Mouse (Mus musculus) heart, adult 2 months (tissue): Measurements from ENCODE around the gene Nfic.
A peak's percentile ranks its signal among the peaks of the same experiment; 100 is the strongest.

Source experiments
- CTCF ChIP-seq: fragments of 200-600 bp; IDR thresholded peaks from 2 replicates; pipeline ENCODE4 v1.8.1; 2022; ENCODE audit warnings: antibody characterized with exemption, mild to moderate bottlenecking, moderate library complexity
- EP300 ChIP-seq: fragments of 200-500 bp; IDR thresholded peaks from 2 replicates; pipeline ENCODE4 v1.6.1; 2011; ENCODE audit warnings: low read depth, low read length, control low read depth; ENCODE audit not compliant: insufficient read depth
- POLR2A ChIP-seq: fragments of 200-500 bp; IDR thresholded peaks from 2 replicates; pipeline ENCODE4 v1.6.1; 2011; ENCODE audit warnings: mild to moderate bottlenecking, low read depth, low read length, control low read depth; ENCODE audit not compliant: insufficient read depth

DNA sequence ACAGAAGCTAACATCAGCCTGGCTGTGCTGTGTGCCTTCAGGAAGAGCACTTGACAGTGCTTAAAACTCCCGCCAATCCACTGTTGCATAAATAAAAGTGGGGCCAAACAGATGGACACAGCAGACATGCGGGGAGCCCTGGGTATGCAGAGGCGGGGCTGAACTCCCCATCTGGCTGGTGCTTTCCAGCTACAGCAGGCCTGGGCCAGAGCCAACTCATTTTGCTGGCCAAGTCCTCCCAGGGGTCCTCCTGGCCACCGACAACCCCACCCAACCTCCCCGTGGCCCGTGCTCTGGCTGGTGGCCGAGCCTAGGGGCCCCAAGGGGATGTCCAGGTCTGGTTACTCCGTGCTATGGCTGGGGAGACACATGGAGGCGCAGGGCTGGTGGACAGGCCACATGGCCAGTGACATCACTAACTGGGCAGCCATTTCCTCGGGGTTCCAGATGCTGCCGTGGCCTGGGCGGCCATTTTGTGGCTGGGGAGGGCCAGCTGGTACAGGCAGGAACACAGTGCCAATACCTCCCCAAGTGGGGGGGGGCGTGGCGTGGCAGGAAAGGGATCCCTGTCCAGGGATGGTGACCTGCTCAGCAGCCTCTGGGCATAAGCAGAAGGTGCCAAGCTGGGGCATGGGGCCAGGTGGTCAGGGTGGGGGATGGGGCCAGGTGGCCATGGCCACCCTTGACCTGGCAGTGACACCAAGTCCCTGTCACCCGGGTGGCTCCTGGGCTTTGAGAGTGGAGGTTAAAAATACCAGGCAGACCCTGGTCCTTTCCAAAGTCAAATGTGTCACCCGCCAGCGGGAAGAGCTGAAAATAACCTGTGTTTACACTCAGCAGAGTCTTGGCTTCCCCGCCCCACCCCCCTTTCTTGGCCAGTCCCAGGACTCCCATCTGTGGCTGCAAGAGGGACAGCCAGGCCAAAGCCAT lies 43.7 kb downstream of the Nfic start:
- TF ChIP-seq POLR2A (peak; percentile 44), CTCF (no peak), EP300 (peak; percentile 83)
